Mouse (Mus musculus) brain, embryonic 14.5 days (tissue): ENCODE results near the gene BC025920. TPM values are rescaled to one million over a fixed set of nuclear protein-coding genes. Genes with fewer than 3 reads are reported as not detected.
"Not testable (repeated sequence)": the region's sequence is repeated elsewhere in the genome, so short reads cannot be mapped to it uniquely, and the experiment has no call there.

Experiments used
- DNase-seq: peaks from one replicate; pipeline ENCODE4 v3.0.0-alpha.2; 2011; ENCODE audit warnings: low read depth
- CTCF ChIP-seq: fragments of 200-500 bp; IDR thresholded peaks from 2 replicates; pipeline ENCODE4 v1.5.1; 2012; ENCODE audit warnings: inconsistent platforms, mild to moderate bottlenecking, moderate library complexity, borderline replicate concordance; ENCODE audit not compliant: insufficient read depth, insufficient read length; ENCODE audit errors: extremely low read depth
- POLR2A ChIP-seq: fragments of 200-500 bp; IDR thresholded peaks from 2 replicates; pipeline ENCODE4 v1.6.1; 2012; ENCODE audit warnings: mild to moderate bottlenecking, inconsistent platforms, borderline replicate concordance; ENCODE audit not compliant: poor library complexity, insufficient read depth, insufficient read length, severe bottlenecking; ENCODE audit errors: extremely low read depth
- polyA plus RNA-seq: library from polyadenylated mRNA; depleted of rRNA; stranded (reverse); fragments of >200 nt; gene quantifications from 2 replicates; pipeline ENCODE4 v1.2.3, GENCODE M21; 2012

The BC025920 gene
- polyA plus RNA-seq, 1 experiment = 5.5 TPM

- TF ChIP-seq CTCF = no peak
Observed at GRCm38 (mm10) chr10:81619976-81620375, 13.9 kb downstream of the BC025920 start.

GRCm38 (mm10) chr10:81620786-81621185 lies 14.7 kb downstream of the BC025920 start:
- DNase-seq = no peak
- no peak for TF ChIP-seq POLR2A
- TF ChIP-seq CTCF = no peak

More at GRCm38 (mm10) chr10:81619976-81620375, 13.9 kb downstream of the BC025920 start:
- no peak for DNase-seq

GRCm38 (mm10) chr10:81623441-81623840 lies 17.4 kb downstream of the BC025920 start:
- no peak for DNase-seq
- TF ChIP-seq POLR2A (no peak), CTCF (no peak)

GRCm38 (mm10) chr10:81626101-81626993 lies 20.3 kb downstream of the BC025920 start:
- TF ChIP-seq POLR2A = no peak
- TF ChIP-seq CTCF = no peak
- DNase-seq = no peak

GRCm38 (mm10) chr10:81626994-81627835 lies 21.1 kb downstream of the BC025920 start, which contains the start of gene Sirt6:
Gene Sirt6, minus strand, starts transcription at chr10:81627797.
- TF ChIP-seq POLR2A = peak; percentile 34; the same call in 1 of the 2 replicates
- TF ChIP-seq CTCF = no peak
- DNase-seq = peak; percentile 99

GRCm38 (mm10) chr10:81627836-81628220 lies 21.8 kb downstream of the BC025920 start:
- DNase-seq = no peak
- TF ChIP-seq POLR2A = no peak
- TF ChIP-seq CTCF = no peak

- DNase-seq = no peak
- TF ChIP-seq CTCF (no peak), POLR2A (no peak)
Observed at GRCm38 (mm10) chr10:81628390-81628789, 22.3 kb downstream of the BC025920 start, which contains the start of gene Ankrd24. Gene Ankrd24, plus strand, starts transcription at chr10:81628540.

GRCm38 (mm10) chr10:81633253-81634099 lies 27.4 kb downstream of the BC025920 start:
- peak; percentile 91 for DNase-seq
- TF ChIP-seq POLR2A (no peak), CTCF (no peak)

- no peak for DNase-seq
- no peak for TF ChIP-seq CTCF
- TF ChIP-seq POLR2A = no peak
Observed at GRCm38 (mm10) chr10:81636338-81636737, 30.3 kb downstream of the BC025920 start.

GRCm38 (mm10) chr10:81638101-81638500 lies 32.0 kb downstream of the BC025920 start:
- DNase-seq = no peak
- TF ChIP-seq CTCF (no peak), POLR2A (no peak)

- DNase-seq = not testable (repeated sequence)
Observed at GRCm38 (mm10) chr10:81640825-81641224, 34.8 kb downstream of the BC025920 start.
